Mouse (Mus musculus) layer of hippocampus, adult 9-11 months (tissue): ENCODE data around the gene Drd3.

ENCODE experiments used
- DNase-seq: peaks from one replicate; pipeline ENCODE4 v3.0.0; 2022

Drd3 gene

GRCm38 (mm10) chr16:43753751-43754150, at the start of gene Drd3:
TSS of gene Drd3 (plus strand) at chr16:43754026.
- no peak for DNase-seq

DNA sequence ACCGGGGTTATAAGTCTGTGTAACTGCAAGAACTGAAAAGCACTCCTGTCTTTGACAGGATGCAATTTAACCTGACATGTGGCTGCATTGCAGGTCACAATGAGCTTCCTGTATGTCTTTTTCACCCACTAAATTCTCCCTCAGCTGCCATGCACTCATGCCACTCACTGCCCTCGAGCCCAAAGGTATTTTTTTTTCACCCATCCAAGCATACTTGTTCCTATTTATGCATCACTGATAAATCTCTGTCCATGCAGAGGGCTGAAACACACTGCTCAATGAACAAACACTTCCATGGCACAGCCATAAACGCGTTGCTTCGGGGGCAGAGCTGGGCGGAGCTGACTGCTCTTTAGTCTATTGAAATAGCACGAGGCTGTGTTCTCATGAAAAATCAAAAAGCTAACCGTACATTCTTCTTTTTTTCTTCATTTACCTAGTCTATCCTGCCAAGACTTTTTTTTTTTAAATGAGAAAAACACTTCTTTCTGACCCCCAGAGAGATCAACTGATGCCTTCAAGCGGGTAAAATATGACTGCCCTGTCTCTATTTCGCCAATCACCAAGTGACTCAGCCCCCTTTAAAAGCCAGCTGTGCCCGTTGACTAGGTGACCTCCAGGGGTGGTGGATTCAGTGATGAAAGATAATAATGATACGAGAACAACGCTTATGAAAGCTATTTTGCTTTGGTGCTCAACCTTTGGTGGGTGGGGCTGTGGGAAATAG, 45.3 kb upstream of the Drd3 start:
- DNase-seq: no peak

DNA sequence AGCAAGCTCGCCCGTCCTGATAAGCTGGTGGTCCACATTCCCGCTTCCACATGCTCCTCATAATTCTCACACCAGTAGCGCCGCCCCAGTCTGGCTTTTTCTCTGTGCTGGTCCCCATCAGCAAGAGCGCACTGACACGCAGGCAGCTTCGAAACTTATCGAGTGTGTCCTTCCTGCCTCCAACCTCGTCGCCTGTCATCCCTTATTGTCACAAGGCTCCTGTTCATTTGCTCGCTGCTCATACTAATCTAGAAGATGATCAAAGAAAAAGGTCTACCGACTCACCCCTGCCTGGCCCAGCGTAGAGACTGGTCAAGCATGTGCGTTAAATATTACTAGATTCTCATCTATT, 44.8 kb upstream of the Drd3 start:
- DNase-seq: no peak

GRCm38 (mm10) chr16:43709432-43710133, 44.2 kb upstream of the Drd3 start:
- DNase-seq: no peak

GRCm38 (mm10) chr16:43710134-43710475, 43.7 kb upstream of the Drd3 start:
- no peak for DNase-seq

DNA sequence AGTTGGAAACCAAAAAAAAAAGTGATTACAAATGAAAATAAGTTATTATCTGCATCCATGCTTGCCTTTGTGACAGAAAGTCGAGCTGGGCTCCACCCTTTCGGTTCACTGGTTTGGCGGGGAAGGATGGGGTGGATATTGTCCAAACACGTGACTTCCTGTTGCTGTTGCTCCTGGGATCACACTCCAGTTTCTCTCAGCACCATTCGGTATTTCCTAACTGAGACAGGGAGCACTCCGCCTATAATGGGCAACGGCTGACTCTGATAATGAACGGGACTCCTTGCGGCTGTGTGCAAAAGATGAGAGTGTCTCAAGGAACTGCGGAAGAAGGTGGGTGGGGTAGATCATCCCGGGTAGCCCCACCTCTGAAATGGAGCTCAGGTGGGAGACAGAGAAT, 43.2 kb upstream of the Drd3 start:
- peak; percentile 27 for DNase-seq

- DNase-seq: no peak
Measured at GRCm38 (mm10) chr16:43711361-43711760, 42.5 kb upstream of the Drd3 start.

DNA sequence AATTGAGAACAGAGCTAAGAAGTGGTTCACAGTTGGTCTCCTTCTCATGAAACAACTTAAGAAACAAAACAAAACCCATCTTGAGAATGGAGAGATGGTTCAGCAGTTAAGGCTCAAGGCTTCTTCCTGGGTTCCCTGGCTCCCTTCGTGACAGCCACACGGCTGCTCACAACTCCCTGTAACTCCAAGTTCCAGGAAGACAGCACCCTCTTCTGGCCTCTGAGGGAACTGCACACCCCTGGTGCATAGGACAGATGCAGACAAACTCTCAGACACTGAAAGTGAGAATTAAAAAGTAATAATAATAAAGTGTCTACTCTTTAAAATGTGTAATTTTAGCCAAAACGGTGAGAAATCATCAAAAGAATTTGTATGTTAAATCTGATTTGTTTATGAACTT, 29.4 kb upstream of the Drd3 start:
- DNase-seq: no peak

DNA sequence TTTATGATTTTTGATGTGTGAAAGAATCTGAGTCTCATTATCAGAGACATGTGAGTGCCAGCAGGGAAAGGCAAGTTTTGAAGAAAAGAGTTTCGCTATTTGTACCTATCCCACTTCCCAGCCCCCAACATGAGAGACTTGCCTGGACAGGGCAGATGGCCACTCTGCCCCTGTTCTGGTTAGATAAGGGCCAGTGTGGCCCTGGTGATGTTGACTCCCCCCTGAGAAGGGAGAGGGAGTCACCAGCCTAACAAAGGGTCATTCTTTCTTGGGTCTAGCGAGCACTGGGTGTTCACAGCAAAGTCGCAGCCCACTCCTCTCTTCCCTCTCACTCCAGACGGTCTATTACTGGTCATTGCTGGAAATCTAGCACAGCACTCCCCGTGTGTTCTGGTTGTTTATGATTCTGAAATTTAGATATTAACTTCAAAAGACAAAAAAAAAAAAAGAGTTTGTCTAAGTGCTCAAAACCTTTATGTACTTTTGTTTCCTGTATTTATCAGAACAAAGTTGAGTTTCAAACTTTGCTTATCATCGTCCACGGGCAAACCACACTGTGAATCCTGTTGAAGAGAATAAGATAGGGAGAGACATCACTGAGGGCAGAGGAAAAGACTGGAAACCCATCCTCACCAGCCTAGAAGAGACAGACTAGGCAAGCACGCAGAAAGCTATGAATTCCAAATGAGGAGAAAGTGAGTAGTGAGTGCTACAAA, 24.2 kb upstream of the Drd3 start:
- no peak for DNase-seq

- DNase-seq: no peak
Measured at GRCm38 (mm10) chr16:43730281-43730680, 23.5 kb upstream of the Drd3 start.

DNA sequence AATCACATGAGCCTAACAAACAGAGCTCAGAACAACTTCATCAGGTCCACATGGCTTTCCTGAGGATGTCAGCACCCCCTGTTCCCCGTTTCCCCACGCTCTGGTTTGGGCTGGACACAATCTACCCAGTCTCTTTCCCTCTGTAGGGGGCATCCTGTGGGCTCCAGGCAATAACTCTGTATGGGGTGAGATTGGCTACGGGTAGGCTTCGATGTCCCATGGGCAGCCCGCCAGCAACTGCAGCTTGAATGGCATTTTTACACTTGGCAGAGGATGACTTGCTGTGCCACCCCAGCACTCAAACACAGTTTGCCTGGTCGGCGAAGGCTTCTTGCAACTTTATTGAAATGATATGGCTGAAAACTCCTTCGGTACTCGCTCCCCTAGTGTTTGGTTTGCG, 21.3 kb upstream of the Drd3 start:
- no peak for DNase-seq

DNA sequence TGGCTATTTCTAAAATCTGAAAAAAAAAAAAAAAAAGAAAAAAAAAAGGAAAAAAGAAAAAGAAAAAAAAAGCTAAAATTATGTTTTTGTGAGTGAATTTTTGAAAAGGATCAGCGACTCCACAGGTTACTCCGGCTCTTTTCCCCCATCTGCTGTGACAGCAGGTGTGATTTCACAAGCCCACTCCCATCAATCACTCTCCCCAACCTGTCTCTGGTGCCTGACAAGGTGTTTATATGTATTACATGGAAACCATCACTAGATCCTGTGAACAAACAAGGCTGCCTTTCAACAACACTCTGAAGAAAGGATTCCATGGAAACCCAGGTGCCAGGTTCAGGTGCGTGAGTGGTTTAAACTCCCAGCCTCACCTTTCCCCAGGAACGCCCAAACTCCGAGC, 20.9 kb upstream of the Drd3 start:
- no peak for DNase-seq

- peak; percentile 30 for DNase-seq
Measured at GRCm38 (mm10) chr16:43737933-43738332, 15.9 kb upstream of the Drd3 start.

DNA sequence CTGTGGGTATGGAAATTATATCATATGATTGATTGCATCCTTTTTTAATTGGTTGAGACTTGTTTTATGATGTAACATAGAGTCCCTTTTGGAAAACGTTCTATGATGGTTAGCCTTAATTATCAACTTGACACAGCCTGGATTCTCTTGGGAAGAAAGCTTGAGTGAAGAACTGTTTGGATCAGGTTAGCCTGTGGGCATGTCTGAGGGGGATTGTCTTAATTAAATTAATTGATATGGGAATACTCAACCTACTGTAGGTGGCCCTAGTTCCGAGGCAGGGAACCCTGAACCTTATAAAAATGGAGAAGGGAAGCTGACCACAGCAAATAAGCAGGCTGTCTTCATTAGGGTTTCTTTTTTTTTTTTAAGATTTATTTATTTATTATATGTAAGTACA, 12.9 kb upstream of the Drd3 start:
- DNase-seq: no peak

DNA sequence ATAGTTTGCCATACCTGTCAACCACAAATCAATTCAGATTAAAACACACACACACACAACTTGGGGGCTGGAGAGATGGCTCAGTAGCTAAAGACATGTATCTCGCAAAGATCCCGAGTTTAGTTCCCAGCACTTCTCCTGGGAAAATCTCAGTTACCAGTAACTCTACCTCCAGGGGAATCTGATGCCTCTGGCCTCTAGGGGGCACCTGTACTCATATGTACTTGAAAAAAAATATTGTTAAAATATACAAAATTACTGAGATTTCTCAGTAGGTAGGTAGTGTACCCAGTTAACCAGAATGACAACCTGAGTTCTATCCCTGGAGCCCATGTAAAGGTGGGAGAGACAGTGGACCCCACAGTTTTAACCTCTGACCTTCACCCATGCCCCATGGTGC, 5.4 kb upstream of the Drd3 start:
- DNase-seq: no peak

DNA sequence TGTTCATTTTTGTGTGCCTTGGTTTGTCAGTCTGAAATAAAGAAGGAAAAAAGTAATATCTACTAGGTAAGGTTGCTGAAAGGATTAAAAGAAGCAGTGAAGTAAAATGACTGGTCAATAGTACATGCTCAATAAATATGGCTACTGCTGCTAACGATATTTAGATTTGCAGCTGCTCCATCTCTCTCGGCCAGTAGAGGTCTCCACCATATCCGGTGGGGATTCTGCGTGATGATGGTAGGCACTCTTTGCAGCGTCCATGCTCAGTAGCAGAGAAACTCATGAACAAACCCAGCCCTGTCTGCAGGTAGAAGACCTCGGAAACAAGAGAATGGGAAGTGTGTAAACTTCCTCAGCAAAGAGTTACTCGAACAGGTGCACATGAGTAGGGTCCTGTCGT, 926 bp upstream of the Drd3 start:
- DNase-seq: no peak

DNA sequence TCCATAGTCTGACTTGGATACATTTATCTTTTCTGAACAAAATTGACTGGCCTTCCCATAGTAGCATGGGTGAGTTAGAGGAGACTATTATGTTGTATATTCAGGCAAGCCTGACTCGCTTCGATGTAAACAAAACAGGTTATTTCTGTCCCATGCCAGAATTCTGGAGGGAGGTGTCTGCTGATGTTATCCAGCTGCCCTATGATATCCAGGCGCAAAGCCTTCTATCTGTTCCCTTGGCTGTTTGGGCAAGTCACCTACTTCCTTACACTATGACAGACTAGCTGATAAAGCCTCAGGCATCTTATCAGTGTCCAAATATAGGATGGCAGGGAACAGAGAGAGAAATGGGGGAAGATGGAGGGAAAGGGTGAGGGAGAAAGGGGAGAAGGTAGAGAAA, 18.5 kb downstream of the Drd3 start:
- DNase-seq: no peak

DNA sequence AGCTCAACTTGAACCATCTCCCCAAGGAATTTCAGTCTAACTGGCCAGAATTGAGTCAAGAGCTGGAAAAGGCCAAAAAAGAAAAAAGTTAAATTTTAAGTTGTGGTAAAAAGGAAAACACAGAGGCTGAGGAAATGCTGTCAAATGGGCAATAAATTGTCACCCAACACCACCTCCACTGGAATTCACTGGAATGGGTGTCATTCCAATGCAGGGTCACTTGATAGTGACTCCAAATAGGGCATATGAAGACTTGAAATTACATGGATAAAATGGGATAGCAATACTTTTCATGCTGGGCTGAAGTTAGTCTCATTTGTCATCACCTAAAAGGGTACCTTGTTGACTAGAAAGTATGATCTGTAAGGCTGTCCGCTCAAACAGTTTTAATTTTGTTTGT, 18.9 kb downstream of the Drd3 start:
- no peak for DNase-seq

- no peak for DNase-seq
Measured at GRCm38 (mm10) chr16:43773506-43773905, 19.7 kb downstream of the Drd3 start.

DNA sequence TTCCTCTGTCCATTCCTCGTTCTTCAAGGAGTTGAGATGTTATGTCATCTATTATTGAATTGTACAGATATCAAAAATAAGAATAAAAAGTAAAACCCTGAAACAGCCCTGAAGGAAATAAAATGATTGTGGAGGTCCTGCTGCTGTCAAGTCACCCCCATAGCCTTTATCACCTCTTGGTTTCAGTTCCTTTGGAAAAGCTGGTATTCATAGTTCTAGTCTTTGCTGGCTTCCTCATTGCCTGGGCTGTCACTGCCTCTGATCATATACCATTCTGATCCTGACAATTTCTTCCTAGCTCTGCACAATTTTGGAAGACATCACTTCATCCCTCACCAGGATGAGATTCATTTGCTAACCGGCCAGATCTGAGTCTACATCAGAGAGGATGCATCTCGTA, 23.1 kb downstream of the Drd3 start:
- no peak for DNase-seq

DNA sequence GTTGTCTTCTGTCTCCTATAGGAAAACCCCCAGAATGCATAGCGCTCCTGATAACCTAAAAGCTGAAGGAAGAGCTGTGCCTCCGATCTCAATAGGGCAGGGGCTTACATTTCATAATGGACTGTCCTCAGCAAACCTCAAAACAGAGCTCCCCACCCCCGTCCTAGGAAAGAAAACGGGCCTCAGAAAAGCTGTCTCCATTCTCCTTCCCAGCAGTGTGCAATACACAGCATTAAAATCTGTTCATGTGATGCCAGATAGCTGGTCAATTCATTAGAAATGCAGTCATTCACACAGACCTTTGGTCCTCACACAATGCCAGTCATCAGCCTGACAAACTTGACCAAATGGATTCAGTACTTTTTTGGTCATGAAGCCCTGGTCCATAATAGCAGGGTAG, 45.7 kb downstream of the Drd3 start:
- DNase-seq: no peak

- DNase-seq: no peak
Measured at GRCm38 (mm10) chr16:43800119-43800721, 46.4 kb downstream of the Drd3 start.

- DNase-seq: no peak
Measured at GRCm38 (mm10) chr16:43801137-43801536, 47.3 kb downstream of the Drd3 start.

DNA sequence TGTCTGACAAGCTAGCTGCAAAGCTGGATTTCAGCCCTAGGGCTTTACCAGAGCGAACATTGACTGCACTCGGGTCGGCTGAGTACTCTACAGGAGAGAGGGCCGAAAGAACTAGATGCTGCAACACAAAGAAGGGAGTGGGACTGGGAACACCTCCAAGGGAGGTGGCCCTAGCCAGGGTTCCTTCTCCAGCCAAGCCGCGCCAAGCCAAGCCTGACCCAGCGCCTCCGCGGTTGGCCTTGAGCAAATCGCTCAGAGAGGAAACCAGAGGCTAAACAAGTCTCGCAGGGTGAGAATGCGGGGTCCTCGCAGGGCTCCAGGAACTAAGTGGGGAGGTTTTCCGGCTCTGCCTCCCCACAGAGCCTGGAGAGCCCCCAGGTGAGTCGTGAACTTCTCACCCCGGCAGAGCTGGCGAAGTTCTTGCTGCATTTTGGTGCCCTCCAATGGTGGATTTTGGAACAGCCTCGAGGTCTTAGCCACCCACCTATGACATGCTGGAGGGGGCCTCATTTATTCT, 48.0 kb downstream of the Drd3 start:
- DNase-seq: peak; percentile 26
